Mouse (Mus musculus) G1E-ER4 (cell line): ENCODE data around the gene Ddx19b. TPM values are rescaled to one million over a fixed set of nuclear protein-coding genes. Genes with fewer than 3 reads are reported as not detected.

Experiments used
- GATA1 ChIP-seq: IDR thresholded peaks from one replicate; pipeline ENCODE4 v1.8.0; 2012; ENCODE audit warnings: low read length, inconsistent platforms
- polyA plus RNA-seq: library from polyadenylated mRNA; stranded (reverse); fragments of >175 nt; gene quantifications from 2 replicates; pipeline ENCODE4 v1.2.3, GENCODE M21; 2012

The Ddx19b gene
- polyA plus RNA-seq = 4.3 and 5.8 TPM in 2 replicates

DNA sequence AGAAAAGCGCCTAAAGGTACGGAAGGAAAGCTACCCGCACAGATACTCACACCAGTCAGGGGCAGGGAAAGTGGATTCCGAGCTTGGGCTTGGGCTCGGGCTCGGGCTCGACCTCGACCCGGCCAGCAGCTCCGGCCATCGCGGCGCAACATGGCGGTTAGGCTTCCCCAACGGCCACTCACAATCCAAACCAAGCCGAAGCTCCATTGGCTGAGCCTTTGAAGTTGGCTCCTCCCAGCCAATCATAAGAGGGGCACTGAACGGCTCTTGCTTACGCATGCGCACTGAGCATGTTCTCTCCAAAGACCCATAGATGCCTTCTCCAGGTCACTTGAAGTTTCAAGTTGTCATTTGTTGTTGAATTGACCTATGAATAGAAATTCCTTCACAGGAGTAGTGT lies at the start of gene Ddx19b:
TSS of gene Ddx19b (minus strand) at position 180 of the 400 bp plus-strand sequence.
- no peak for TF ChIP-seq GATA1

DNA sequence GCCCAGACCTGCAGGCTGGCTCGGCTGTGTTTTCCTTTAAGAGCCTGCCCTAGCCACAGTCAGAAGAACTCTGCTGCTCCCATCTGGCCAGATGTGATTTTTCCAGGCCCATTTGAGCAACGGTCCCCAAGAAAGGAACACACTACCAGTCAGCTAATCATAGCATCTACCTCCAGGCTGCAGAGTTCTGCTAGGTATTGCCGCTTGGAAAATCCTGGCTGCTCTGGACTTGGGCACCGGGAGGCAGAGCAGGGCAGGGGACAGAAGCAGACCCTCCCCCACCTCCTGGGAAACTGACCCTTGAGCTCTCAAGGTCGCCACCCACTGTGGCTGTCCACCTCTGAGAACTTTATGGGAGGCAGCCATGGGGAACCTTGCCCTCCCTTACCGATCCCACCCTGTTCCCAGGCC lies 48.3 kb upstream of the Ddx19b start:
- TF ChIP-seq GATA1 = no peak

- no peak for TF ChIP-seq GATA1
These were observed 47.9 kb upstream of the Ddx19b start for GRCm38 (mm10) chr8:111079461-111079860.

DNA sequence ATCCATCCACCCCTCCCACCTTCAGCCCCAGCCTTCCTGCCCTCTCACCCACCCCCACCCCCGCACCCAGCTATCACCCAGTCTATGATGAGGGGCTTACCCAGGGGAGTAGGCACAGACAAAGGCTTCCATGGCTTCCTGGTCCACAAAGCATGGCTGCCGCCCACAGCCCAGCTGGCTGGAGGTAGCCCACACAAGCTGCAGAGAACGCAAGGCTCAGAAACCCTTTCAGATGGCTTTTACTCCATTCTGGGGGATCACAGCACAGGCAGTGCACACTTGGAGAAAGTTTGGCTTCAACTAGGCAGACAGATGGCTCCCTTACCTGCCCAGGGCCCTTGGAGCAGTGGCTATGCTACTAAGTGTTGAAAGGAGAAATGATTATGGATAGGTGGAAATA lies 44.4 kb upstream of the Ddx19b start:
- TF ChIP-seq GATA1 = no peak

- no peak for TF ChIP-seq GATA1
These were observed 35.9 kb upstream of the Ddx19b start for GRCm38 (mm10) chr8:111067439-111067838.

DNA sequence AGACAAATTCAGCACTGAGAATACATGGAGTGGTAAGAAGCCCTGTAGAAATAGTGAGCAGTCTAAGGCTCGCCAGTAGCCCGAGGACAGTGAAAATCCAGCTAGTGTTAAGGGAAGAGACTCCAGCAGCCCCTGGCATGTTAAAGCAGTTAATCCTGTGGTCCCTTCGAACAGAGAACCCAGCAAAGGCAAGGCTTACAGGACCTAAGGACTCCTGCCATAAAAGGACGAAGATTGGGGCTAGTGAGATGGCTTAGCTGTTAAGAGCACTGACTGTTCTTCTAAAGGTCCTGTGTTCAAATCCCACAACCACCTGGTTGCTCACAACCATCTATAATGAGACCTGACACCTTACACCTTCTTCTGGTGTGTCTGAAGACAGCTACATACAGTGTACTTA lies 34.8 kb upstream of the Ddx19b start:
- no peak for TF ChIP-seq GATA1

DNA sequence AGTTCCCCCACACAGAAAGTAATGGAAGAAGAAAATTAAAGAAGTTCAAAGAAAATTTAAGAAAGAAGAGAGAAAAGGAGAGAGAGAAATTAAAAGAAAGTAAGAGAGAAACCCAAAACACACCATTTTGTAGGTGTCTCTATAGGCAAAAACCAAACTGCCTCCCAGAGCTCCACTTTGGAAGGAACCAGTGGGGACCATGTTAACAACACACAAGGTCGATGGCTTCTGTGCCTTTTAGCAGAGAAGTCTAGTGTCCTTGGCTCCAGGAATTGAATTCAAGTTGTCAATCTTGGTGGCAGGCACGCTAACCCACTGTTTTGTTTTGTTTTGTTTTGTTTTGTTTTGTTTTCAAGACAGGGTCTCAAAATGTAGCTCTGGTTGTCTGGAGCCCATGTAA lies 31.3 kb upstream of the Ddx19b start:
- no peak for TF ChIP-seq GATA1

DNA sequence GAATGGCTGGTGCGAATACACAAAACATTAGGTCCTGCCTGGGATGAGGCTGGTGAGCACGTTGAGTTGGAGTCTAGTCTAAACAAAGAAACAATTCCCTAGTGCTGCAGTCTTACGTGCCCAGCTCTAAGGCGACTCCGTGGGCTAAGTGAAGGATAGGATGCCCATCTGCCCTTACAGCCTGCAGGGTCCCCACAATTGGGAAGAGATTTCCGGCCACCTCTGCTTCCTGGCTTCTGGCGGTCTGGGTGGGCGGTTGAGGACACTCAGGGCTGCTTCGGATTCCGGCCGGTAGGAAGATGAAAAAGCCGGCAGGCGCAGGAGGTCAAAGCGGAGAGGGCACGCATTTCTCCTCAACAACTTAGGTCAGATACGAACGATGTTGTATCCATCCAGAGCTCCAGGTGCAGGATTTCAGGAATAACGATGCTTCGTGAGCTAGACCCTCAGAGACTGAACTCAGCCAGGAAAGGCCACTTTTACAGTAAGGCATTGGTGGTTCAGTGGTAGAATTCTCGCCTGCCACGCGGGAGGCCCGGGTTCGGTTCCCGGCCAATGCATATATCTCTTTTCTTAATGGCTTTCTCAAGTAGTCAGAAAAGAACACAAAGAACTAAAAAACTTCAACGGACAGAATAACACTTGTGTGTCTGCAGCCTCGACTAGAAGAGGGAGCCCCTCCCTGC lies 30.7 kb upstream of the Ddx19b start:
- no peak for TF ChIP-seq GATA1

DNA sequence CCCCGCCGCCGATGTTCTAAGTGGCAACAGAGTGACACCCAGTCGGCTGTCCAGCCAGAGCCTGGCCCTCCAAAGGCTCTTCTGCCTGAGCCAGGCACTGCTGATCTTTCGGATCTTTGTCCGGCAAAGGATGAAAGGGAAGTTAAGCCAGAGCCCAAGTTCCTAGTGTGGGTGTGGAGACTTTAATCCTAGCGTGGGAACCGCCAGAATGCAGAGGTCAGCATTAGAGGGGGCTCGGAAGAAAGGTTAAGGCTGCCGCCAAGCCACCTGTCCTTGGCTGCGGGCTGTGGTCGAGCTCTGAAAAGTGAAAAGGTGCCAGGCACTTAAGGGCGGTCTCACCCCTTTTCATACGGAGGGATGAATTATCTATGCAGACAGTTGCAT lies 30.1 kb upstream of the Ddx19b start:
- no peak for TF ChIP-seq GATA1

DNA sequence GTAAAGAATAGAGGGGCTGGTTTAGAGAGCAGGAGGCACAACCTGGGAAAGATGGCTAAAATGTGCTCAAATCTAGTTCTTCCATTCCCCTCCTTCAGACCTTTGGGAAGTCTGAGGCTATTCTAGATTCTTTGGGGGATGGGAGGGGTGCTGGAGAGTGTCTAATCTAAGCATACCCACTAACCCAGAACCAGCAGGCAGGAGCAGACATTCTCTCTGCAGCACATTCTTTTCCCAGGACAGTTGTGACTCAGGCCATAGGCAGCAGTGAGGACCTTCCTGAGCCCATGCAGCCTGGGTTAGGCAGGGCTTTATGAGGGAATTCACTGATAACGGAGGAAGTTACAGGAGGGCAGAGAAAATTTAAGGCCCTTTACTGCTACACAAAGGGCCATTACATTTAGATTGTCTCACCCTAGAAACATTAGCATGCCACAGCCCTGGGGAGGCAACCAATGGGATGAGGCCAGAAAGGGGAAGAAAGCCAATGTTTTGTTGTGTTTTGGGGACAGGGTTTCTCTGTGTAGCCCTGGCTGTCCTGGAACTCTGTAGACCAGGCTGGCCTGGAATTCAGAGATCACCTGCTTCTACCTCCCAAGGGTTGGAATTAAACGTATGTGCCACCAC lies 27.5 kb upstream of the Ddx19b start:
- no peak for TF ChIP-seq GATA1

GRCm38 (mm10) chr8:111056691-111057293 lies 25.2 kb upstream of the Ddx19b start:
- TF ChIP-seq GATA1 = no peak

DNA sequence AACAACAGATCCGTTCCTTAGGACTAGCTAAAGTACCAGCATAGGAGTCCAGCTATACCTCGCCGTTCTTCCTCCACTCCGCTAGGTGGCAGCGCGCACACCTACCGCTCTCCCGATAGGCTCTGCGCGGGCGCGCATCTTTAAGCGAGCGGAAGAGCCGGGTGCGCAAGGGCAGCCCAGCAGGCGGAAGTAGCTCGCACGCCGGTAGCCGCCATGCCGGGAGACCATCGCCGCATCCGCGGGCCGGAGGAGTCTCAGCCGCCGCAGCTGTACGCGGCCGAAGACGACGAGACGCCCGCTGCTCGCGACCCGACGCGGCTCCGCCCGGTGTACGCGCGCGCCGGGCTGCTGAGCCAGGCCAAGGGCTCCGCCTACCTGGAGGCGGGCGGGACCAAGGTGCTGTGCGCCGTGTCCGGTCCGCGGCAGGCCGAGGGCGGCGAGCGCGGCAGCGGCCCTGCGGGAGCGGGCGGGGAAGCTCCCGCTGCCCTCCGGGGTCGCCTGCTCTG lies 24.7 kb upstream of the Ddx19b start, which contains the start of gene Exosc6:
TSS of gene Exosc6 (plus strand) at position 182 of the 506 bp plus-strand sequence.
- TF ChIP-seq GATA1 = no peak

DNA sequence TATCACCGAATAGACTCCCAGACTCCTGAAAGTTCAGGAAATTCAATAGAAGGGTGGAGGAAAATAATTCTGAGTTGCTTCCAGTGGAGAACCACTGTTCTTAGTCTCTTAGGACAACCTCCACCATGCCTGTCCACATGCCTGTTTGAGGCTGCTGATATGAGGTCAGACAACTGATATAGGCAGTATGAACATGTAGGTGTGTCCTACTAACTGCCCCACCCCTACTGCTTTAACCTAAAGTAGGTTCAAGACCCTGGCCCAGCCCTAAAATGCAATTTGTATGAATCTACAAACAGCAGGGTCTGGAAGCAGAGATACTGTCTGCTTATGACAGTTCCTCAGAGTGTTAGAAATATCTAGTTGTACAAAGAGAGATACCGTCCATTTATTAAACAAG lies 24.1 kb upstream of the Ddx19b start:
- TF ChIP-seq GATA1 = no peak

DNA sequence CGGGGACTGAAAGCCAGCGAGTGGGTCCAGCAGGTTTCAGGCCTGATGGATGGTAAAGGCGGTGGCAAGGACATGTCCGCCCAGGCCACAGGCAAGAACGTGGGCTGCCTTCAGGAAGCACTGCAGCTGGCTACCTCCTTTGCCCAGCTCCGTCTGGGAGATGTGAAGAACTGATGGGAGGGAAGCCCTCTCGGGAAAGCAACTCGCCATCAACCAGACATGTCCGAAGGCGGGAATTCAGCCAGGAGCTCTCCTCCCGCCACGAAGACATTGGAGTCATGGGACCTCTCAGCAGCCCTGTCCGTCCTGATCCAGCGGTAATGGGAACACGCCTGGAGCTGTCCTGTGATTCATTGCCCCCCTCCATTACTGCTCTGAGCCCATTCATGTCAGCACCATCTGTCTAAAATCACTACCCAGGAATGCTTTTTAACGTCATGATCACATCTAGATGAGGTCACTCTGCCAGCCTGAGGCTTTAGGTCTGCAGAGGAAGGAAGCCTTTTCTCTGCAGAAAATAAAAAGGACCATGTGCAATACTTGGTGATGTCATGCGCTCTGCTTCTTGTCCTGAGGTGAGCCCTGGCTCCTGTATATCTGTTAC lies 23.6 kb upstream of the Ddx19b start:
- no peak for TF ChIP-seq GATA1

GRCm38 (mm10) chr8:111053827-111054518 lies 22.4 kb upstream of the Ddx19b start:
- no peak for TF ChIP-seq GATA1

DNA sequence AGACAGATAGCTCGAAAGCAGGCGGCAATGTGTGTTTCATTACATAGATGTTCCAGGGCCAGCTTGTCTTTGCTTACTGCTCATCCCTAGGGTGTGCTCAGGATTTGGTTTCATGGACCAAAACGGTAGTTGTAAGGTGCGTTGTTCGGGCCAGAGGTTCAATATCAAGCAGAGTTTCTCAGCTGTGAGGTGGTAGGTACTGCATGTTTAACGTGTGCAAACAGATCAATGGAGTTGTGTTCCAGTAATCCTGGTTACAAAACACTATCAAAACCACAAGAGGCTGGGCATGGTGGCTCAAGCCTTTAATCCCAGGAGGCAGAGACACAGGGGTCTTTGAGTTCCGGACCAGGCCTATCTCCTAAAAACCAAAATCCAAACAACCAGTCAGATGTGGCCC lies 17.6 kb upstream of the Ddx19b start:
- no peak for TF ChIP-seq GATA1
